Mouse (Mus musculus) MEL (cell line): Measurements from ENCODE around the gene Tbc1d7.

Source experiments
- BHLHE40 ChIP-seq: IDR thresholded peaks from 2 replicates; pipeline ENCODE4 v1.6.1; 2012; ENCODE audit warnings: low read depth, mild to moderate bottlenecking, inconsistent platforms, low read length, improper control_type of control experiment, borderline replicate concordance
- CHD2 ChIP-seq: IDR thresholded peaks from 2 replicates; pipeline ENCODE4 v1.6.1; 2011; ENCODE audit warnings: low read length, improper control_type of control experiment
- CTCF ChIP-seq, 3 experiments: IDR thresholded peaks in 2 of 3; conservative IDR thresholded peaks in 1 of 3; 2 replicates each; pipeline ENCODE4 v1.5.1; 2011 to 2012; ENCODE audit warnings: low read length in 3 of 3, low read depth in 2 of 3, mild to moderate bottlenecking in 2 of 3, improper control_type of control experiment in 1 of 3, inconsistent platforms in 1 of 3, mixed read lengths in 1 of 3, moderate library complexity in 1 of 3; ENCODE audit not compliant: control insufficient read depth in 1 of 3, insufficient read depth in 1 of 3, poor library complexity in 1 of 3, severe bottlenecking in 1 of 3
- E2F4 ChIP-seq: IDR thresholded peaks from 2 replicates; pipeline ENCODE4 v1.6.1; 2011; ENCODE audit warnings: low read depth, low read length, improper control_type of control experiment, borderline replicate concordance
- EP300 ChIP-seq, 2 experiments: IDR thresholded peaks; 2 replicates each; pipeline ENCODE4 v1.6.1; 2011; ENCODE audit warnings: improper control_type of control experiment in 2 of 2, low read length in 2 of 2, low read depth in 1 of 2, mild to moderate bottlenecking in 1 of 2
- POLR2A ChIP-seq, 2 experiments: IDR thresholded peaks; 2 replicates each; pipeline ENCODE4 v1.6.1; 2011 to 2012; ENCODE audit warnings: low read length in 2 of 2, mild to moderate bottlenecking in 2 of 2, control low read depth in 1 of 2, improper control_type of control experiment in 1 of 2, low read depth in 1 of 2, moderate library complexity in 1 of 2; ENCODE audit not compliant: control insufficient read depth in 1 of 2, insufficient read depth in 1 of 2, poor library complexity in 1 of 2
- RCOR1 ChIP-seq: IDR thresholded peaks from 2 replicates; pipeline ENCODE4 v1.6.1; 2012; ENCODE audit warnings: low read depth, mild to moderate bottlenecking, inconsistent platforms, low read length, improper control_type of control experiment
- TCF12 ChIP-seq: IDR thresholded peaks from 2 replicates; pipeline ENCODE4 v1.6.1; 2014; ENCODE audit warnings: low read depth, mild to moderate bottlenecking, inconsistent platforms, low read length, improper control_type of control experiment, moderate library complexity

- TF ChIP-seq RCOR1 (no peak), E2F4 (no peak), TCF12 (no peak), CHD2 (no peak), CTCF (IDR thresholded peaks at IDR 0.05 in 2 of 3, conservative IDR thresholded peaks at IDR 0.05 in 1 of 3; ENCODE audit: control insufficient read depth in 1 of 3, insufficient read depth in 1 of 3, low read depth in 2 of 3, low read length in 3 of 3, poor library complexity in 1 of 3, severe bottlenecking in 1 of 3) (no peak), POLR2A (IDR thresholded peaks at IDR 0.05; ENCODE audit: control insufficient read depth in 1 of 2, insufficient read depth in 1 of 2, low read depth in 1 of 2, low read length in 2 of 2, poor library complexity in 1 of 2) (no peak), BHLHE40 (no peak), EP300 (IDR thresholded peaks at IDR 0.05; ENCODE audit: low read depth in 1 of 2, low read length in 2 of 2) (no peak)
Observed at GRCm38 (mm10) chr13:43181104-43181503, 9.8 kb upstream of the Tbc1d7 start.
